Mouse (Mus musculus): ENCODE results near the gene Vps45. TPM values are rescaled to one million over a fixed set of nuclear protein-coding genes. Genes with fewer than 3 reads are reported as not detected.

The Vps45 gene
- polyA plus RNA-seq, 2 experiments = 6.6 to 9.0 TPM

- DNase-seq (ENCODE audit: low read depth in 3 of 3, low spot score in 3 of 3) (no peak), ATAC-seq (ENCODE audit: insufficient read depth) (peak; percentile 64; the same call in 1 of the 2 replicates)
- Histone ChIP-seq H3K36me3 (replicated peaks; ENCODE audit: control insufficient read depth, insufficient read depth, low read depth) (no peaks in the 10 kb centered on the region), H3K27ac (no peak overlapping the region), H3K27me3 (ENCODE audit: control insufficient read depth, insufficient read depth, low read length) (no peaks in the 10 kb centered on the region), H3K4me3 (ENCODE audit: insufficient read depth in 1 of 2, low read depth in 2 of 2, low read length in 2 of 2) (no peak overlapping the region), H3K9me3 (ENCODE audit: control insufficient read depth, low read length) (no peaks in the 10 kb centered on the region; the same call in 1 of the 2 replicates), H3K4me1 (replicated peaks; ENCODE audit: control insufficient read depth in 2 of 2, insufficient read depth in 2 of 2, low read length in 1 of 2) (peaks cover 0 to 14% of the 10 kb centered on the region in 2 experiments; a peak in 3 of 4 replicates), H3K4me2 (ENCODE audit: low read depth) (no peak overlapping the region), H3K9ac (replicated peaks) (no peak overlapping the region)
- WGBS (ENCODE audit: insufficient replicate concordance) = 63% methylated on average over 1 of the region's 1 CpGs
- TF ChIP-seq EP300 (IDR thresholded peaks at IDR 0.05; ENCODE audit: low read depth) (no peak), CTCF (IDR thresholded peaks at IDR 0.05; ENCODE audit: low read depth) (peak; percentile 79)
These were observed 22.7 kb upstream of the Vps45 start for GRCm38 (mm10) chr3:96081006-96081405.

GRCm38 (mm10) chr3:96078711-96079110 lies 20.4 kb upstream of the Vps45 start:
- Histone ChIP-seq H3K9ac (replicated peaks) (no peak overlapping the region), H3K4me3 (ENCODE audit: insufficient read depth in 1 of 2, low read depth in 2 of 2, low read length in 2 of 2) (no peak overlapping the region), H3K36me3 (replicated peaks; ENCODE audit: control insufficient read depth, insufficient read depth, low read depth) (no peaks in the 10 kb centered on the region), H3K27ac (no peak overlapping the region), H3K27me3 (ENCODE audit: control insufficient read depth, insufficient read depth, low read length) (no peaks in the 10 kb centered on the region), H3K9me3 (ENCODE audit: control insufficient read depth, low read length) (no peaks in the 10 kb centered on the region), H3K4me2 (ENCODE audit: low read depth) (no peak overlapping the region), H3K4me1 (replicated peaks; ENCODE audit: control insufficient read depth in 2 of 2, insufficient read depth in 2 of 2, low read length in 1 of 2) (peaks cover 0 to 14% of the 10 kb centered on the region in 2 experiments; a peak in 3 of 4 replicates)
- ATAC-seq (ENCODE audit: insufficient read depth) (no peak), DNase-seq (ENCODE audit: low read depth in 3 of 3, low spot score in 3 of 3) (no peak)
- WGBS (ENCODE audit: insufficient replicate concordance) = 54% methylated on average over 3 of the region's 3 CpGs
- TF ChIP-seq CTCF (IDR thresholded peaks at IDR 0.05; ENCODE audit: low read depth) (no peak), EP300 (IDR thresholded peaks at IDR 0.05; ENCODE audit: low read depth) (no peak)

DNA sequence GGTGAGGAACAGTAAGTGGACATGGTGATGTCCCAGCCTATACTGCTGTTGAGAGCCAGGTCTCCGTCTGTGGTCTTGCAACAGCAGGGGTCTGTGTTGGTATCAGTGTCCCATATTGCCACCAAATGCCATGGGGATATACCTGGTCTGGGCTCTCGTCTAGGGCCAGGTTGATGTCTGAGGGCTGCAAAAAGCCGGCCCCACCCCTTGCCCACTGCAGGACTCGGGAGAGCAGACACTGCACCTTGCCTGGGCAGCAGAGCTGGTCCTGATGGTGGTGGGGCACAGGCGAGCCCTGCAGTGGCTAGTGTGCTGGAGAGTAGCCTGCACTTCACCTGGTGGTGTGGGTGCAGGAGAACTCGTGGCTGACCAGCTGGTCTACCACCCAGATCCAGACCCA lies 19.8 kb upstream of the Vps45 start:
- no peak for DNase-seq (ENCODE audit: low read depth in 3 of 3, low spot score in 3 of 3)
- 50% methylated on average over 6 of the region's 6 CpGs for WGBS (ENCODE audit: insufficient replicate concordance)

GRCm38 (mm10) chr3:96072921-96073486 lies 14.7 kb upstream of the Vps45 start:
- Histone ChIP-seq H3K9ac (replicated peaks) (no peak overlapping the region), H3K9me3 (ENCODE audit: control insufficient read depth, low read length) (no peaks in the 10 kb centered on the region), H3K27ac (no peak overlapping the region), H3K4me3 (ENCODE audit: insufficient read depth in 1 of 2, low read depth in 2 of 2, low read length in 2 of 2) (no peak overlapping the region), H3K36me3 (replicated peaks; ENCODE audit: control insufficient read depth, insufficient read depth, low read depth) (no peaks in the 10 kb centered on the region), H3K4me2 (ENCODE audit: low read depth) (no peak overlapping the region), H3K27me3 (ENCODE audit: control insufficient read depth, insufficient read depth, low read length) (no peaks in the 10 kb centered on the region), H3K4me1 (replicated peaks; ENCODE audit: control insufficient read depth in 2 of 2, insufficient read depth in 2 of 2, low read length in 1 of 2) (peaks cover 0 to 2% of the 10 kb centered on the region in 2 experiments; a peak in 1 of 4 replicates)
- ATAC-seq (ENCODE audit: insufficient read depth) (no peak), DNase-seq (ENCODE audit: low read depth in 3 of 3, low spot score in 3 of 3) (no peak)
- 62% methylated on average over 12 of the region's 12 CpGs for WGBS (ENCODE audit: insufficient replicate concordance)
- TF ChIP-seq CTCF (IDR thresholded peaks at IDR 0.05; ENCODE audit: low read depth) = no peak
- TF ChIP-seq EP300 (IDR thresholded peaks at IDR 0.05; ENCODE audit: low read depth) = no peak

More for the DNA sequence above, 19.8 kb upstream of the Vps45 start:
- H3K36me3 ChIP-seq (replicated peaks; ENCODE audit: control insufficient read depth, insufficient read depth, low read depth) = no peaks in the 10 kb centered on the region
- no peak overlapping the region for H3K4me3 ChIP-seq (ENCODE audit: insufficient read depth in 1 of 2, low read depth in 2 of 2, low read length in 2 of 2)
- H3K9ac ChIP-seq (replicated peaks) = no peak overlapping the region
- no peaks in the 10 kb centered on the region for H3K27me3 ChIP-seq (ENCODE audit: control insufficient read depth, insufficient read depth, low read length)
- H3K27ac ChIP-seq = no peak overlapping the region
- peaks cover 0 to 12% of the 10 kb centered on the region in 2 experiments; a peak in 3 of 4 replicates for H3K4me1 ChIP-seq (replicated peaks; ENCODE audit: control insufficient read depth in 2 of 2, insufficient read depth in 2 of 2, low read length in 1 of 2)
- no peak overlapping the region for H3K4me2 ChIP-seq (ENCODE audit: low read depth)
- no peak for ATAC-seq (ENCODE audit: insufficient read depth)
- no peaks in the 10 kb centered on the region for H3K9me3 ChIP-seq (ENCODE audit: control insufficient read depth, low read length)
- no peak for TF ChIP-seq CTCF (IDR thresholded peaks at IDR 0.05; ENCODE audit: low read depth)
- TF ChIP-seq EP300 (IDR thresholded peaks at IDR 0.05; ENCODE audit: low read depth) = no peak

DNA sequence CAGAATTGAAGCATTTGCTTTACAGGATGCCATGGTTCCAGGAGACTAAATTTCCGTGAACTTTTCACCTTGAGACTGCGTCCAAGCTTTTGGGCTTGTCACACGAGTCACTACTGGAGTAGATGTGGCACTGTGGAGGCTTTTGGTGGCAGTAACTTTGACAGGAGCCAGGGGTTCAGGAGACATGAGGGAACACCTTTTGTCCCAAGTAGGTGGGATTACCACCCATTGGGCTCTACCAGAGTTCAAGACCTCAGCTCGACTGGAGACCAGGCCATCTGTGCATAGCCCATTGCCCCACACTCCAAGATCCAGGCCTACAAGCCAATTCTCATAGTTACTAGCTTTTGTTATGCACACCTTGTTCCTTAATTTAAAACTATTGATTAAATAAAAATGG lies 12.0 kb upstream of the Vps45 start:
- Histone ChIP-seq H3K9me3 (ENCODE audit: control insufficient read depth, low read length) (no peaks in the 10 kb centered on the region), H3K4me1 (replicated peaks; ENCODE audit: control insufficient read depth in 2 of 2, insufficient read depth in 2 of 2, low read length in 1 of 2) (peaks cover 0 to 2% of the 10 kb centered on the region in 2 experiments; a peak in 1 of 4 replicates), H3K4me2 (ENCODE audit: low read depth) (no peak overlapping the region), H3K36me3 (replicated peaks; ENCODE audit: control insufficient read depth, insufficient read depth, low read depth) (no peaks in the 10 kb centered on the region), H3K27ac (no peak overlapping the region), H3K27me3 (ENCODE audit: control insufficient read depth, insufficient read depth, low read length) (no peaks in the 10 kb centered on the region), H3K9ac (replicated peaks) (no peak overlapping the region), H3K4me3 (ENCODE audit: insufficient read depth in 1 of 2, low read depth in 2 of 2, low read length in 2 of 2) (no peak overlapping the region)
- ATAC-seq (ENCODE audit: insufficient read depth) = no peak
- 56% methylated on average over 4 of the region's 4 CpGs for WGBS (ENCODE audit: insufficient replicate concordance)
- DNase-seq (ENCODE audit: low read depth in 3 of 3, low spot score in 3 of 3) = no peak
- TF ChIP-seq EP300 (IDR thresholded peaks at IDR 0.05; ENCODE audit: low read depth) = no peak
- no peak for TF ChIP-seq CTCF (IDR thresholded peaks at IDR 0.05; ENCODE audit: low read depth)

Measured in liver, embryonic 14.5 days (tissue).